Mouse (Mus musculus): ENCODE data around the gene Zdhhc1.

- TF ChIP-seq CTCF (IDR thresholded peaks at IDR 0.05; ENCODE audit: borderline replicate concordance, insufficient read depth, low read length), result no peak
- TF ChIP-seq POLR2A (IDR thresholded peaks at IDR 0.05; ENCODE audit: low read depth, low read length), result no peak
These were observed 45.4 kb upstream of the Zdhhc1 start for GRCm38 (mm10) chr8:105542032-105542656.
